Mouse (Mus musculus): Measurements from ENCODE around the gene Hdc. TPM values are rescaled to one million over a fixed set of nuclear protein-coding genes. Genes with fewer than 3 reads are reported as not detected.

Gene Hdc
- 2.1 TPM for total RNA-seq (2023)

DNA sequence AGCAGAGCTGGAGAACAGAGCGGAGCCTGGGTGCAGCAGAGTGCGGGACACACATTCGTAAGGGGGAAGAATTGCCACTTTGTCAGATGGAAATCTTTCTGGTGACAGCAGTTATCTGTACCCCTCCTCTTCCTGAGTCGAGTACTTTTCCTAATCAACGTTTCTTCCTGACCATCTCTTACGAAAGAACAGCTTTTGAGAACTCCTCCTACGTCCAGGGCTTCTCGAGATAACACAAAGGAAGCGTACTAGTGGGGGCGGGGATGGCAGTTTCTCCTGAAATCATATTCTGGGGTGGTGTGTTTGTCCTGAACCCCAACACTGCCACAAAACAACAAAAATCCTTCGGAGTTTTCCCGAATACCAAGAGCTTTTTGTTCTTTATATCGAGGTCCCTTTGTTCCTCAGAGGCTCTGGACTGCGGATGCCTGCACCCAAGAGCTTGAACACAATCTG lies at the start of gene Hdc:
TSS of gene Hdc (minus strand) at position 51 of the 456 bp plus-strand sequence.

DNA sequence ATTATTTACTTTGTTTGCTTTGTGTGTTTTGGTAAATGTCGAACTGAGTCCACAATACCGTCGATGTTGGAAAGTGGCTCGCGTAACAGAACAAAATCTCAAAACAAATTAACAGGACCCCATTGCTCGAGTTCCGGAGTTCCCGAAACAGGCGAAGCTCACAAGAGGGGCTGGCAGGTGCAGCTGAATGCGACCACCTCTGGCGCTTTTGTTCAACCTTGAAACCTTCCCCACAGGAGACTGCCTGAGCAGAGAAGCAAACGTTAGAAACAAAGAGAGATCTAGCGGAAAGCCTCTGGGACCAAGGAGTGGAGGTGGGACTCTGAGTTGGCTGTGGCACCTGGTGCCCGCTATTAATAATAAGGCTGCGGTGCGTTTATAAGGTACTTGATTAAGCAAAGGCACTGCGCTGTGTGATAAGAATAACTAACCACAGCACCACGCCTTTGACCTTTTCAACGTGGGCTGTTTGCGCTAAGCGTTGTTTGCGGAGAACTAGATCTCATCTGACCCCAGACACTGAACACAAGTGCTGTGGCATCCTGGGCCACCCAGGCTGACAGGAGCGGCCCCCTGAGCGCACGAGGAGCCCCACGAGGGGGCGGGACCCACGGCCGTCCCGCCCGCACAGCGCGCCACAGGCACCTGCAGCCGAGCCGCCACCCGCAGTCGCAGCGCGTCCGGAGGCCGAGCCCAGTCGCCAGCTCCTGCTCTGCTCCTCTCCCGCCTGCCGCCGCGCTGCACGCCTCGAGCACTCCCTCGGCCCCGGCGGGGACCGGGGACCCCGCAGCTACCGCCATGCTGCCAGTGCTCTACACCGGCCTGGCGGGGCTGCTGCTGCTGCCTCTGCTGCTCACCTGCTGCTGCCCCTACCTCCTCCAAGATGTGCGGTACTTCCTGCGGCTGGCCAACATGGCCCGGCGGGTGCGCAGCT lies 66.5 kb downstream of the Hdc start, which contains the start of gene Slc27a2:
TSS of gene Slc27a2 (plus strand) at position 51 of the 934 bp plus-strand sequence.

Other genes starting within 250 kb of the Hdc start
- 37.1 TPM for gene Atp8b4, start 118.6 kb downstream of the Hdc start, total RNA-seq (2023)
- not detected for gene Slc27a2, start 66.9 kb downstream of the Hdc start, total RNA-seq (2023)
- gene Gabpb1, start 57.0 kb upstream of the Hdc start, total RNA-seq (2023), result 61.6 TPM
- 39.5 TPM for gene Usp8, start 88.0 kb upstream of the Hdc start, total RNA-seq (2023)
- not detected for gene Usp50, start 164.2 kb upstream of the Hdc start, total RNA-seq (2023)

Data from CD4-positive naive resting alpha-beta T cell, adult 76 days (primary cell).